Comparison of ENCODE assay signal across 8 mouse cellular contexts in the genomic region with DNA sequence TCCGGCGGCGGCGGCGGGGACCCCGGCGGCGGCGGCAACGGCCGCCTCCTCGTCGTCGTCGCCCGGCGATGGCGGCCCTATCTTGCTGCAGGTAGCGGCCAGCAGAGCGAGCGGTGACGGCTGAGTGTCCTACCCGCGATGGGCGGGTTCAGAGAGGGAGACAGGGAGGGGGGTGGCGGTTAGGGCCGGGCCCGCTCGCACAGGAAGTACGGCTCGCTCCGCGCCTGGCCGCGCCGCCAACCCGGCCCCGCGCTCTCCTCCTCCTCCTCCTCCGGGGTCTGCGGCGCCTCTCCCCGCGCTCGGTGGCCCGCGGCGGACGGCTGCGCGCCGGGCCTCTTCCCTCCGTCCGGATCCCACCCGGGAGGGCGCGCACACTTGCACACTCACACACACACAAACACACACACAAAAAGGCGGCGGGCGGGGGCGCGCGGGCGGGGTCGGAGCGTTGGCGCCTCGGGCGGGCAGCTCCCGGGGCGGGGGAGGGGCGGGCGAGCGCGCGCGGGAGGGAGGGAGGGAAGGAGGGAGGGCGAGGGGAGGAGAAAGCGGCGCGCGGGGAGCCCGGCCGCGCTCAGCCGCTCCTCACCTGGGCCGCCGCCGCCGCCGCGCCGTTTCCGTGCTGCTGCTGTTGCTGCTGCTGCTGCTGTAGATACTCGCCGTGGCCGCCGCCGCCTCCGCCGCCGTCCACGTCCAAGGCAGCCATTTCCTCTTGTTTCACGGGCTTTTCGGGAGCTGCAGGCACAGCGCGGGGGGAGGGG. TPM values are rescaled to one million over a fixed set of nuclear protein-coding genes. Genes with fewer than 3 reads are reported as not detected.
A peak's percentile ranks its signal among the peaks of the same experiment; 100 is the strongest.
DNase-seq lines count a peak whose midpoint lies in the region; ATAC-seq lines count a peak whose summit lies in the region.

No protein-coding gene starts in this region.

- no peaks in the 10 kb centered on the region for H3K27me3 ChIP-seq in intestine, embryonic 15.5 days (replicated peaks)
- no peaks in the 10 kb centered on the region for H3K27me3 ChIP-seq in midbrain, embryonic 10.5 days (ENCODE audit: low read depth, poor library complexity, severe bottlenecking)

- H3K4me3 ChIP-seq in intestine, embryonic 15.5 days (replicated peaks): peak overlapping the region; percentile 100
- H3K4me3 ChIP-seq in midbrain, embryonic 10.5 days: peak overlapping the region; percentile 87

- peak; percentile 88 for ATAC-seq in intestine, embryonic 15.5 days

- H3K36me3 ChIP-seq in intestine, embryonic 15.5 days: no peaks in the 10 kb centered on the region
- peaks cover 9% of the 10 kb centered on the region for H3K36me3 ChIP-seq in midbrain, embryonic 10.5 days

- peak overlapping the region; percentile 99 for H3K9ac ChIP-seq in intestine, embryonic 15.5 days

- intact Hi-C loops in left cerebral cortex, postnatal 25 days (cut with DNase I): loop anchor here (2.0 to 5.0 kb wide), 2 partner anchors 298 to 462 kb away; no protein-coding TSS in a partner anchor

- H3K4me2 ChIP-seq in intestine, embryonic 15.5 days (replicated peaks): peak overlapping the region; percentile 58

- 0% methylated on average over 66 of the region's 107 CpGs for WGBS in intestine, embryonic 15.5 days
- under 1% methylated on average over 77 of the region's 107 CpGs for WGBS in midbrain, embryonic 10.5 days

- no peaks in the 10 kb centered on the region for H3K9me3 ChIP-seq in intestine, embryonic 15.5 days
- H3K9me3 ChIP-seq in midbrain, embryonic 10.5 days (replicated peaks): no peaks in the 10 kb centered on the region

- peaks cover 7% of the 10 kb centered on the region; the same call in 1 of the 2 replicates for H3K4me1 ChIP-seq in intestine, embryonic 15.5 days (replicated peaks)
- peaks cover 34% of the 10 kb centered on the region for H3K4me1 ChIP-seq in midbrain, embryonic 10.5 days

- peak overlapping the region; percentile 100 for H3K27ac ChIP-seq in intestine, embryonic 15.5 days
- peak overlapping the region; percentile 100 for H3K27ac ChIP-seq in midbrain, embryonic 10.5 days (replicated peaks)

- DNase-seq in adrenal gland, adult 18-20 months (ENCODE audit: low spot score in 2 of 2): peak; percentile 84 to 85
- DNase-seq in embryo, embryonic 10.5 days (ENCODE audit: low spot score): peak; percentile 89
- DNase-seq in gastrocnemius, postnatal 25 days: peak; percentile 91
- DNase-seq in left cerebral cortex, postnatal 25 days (ENCODE audit: low spot score in 2 of 2): peak; percentile 83 to 85
- DNase-seq in midbrain, embryonic 10.5 days (ENCODE audit: low spot score): peak; percentile 92
- DNase-seq in right cerebral cortex, postnatal 36 days (ENCODE audit: low spot score in 2 of 2): peak; percentile 71 to 73
- peak; percentile 85 to 87 for DNase-seq in urinary bladder, postnatal 4 days (ENCODE audit: low spot score in 2 of 2)

RNA-seq across cellular contexts. Expression of gene Sp3, which starts 1.2 kb away (rescaled TPM):
- total RNA-seq in adrenal gland, adult 18-20 months (2021): 10 to 100 TPM; 48.2 to 57.3 TPM
- 10 to 100 TPM; 19.5 to 20.4 TPM for total RNA-seq in gastrocnemius, postnatal 25 days (2021)
- 41.3 and 48.2 TPM in 2 replicates for polyA plus RNA-seq in intestine, embryonic 15.5 days (2015; fragmentation: Nextera tagmentation; extraction: Ambion mirVana)
- 10 to 100 TPM; 50.2 to 55.8 TPM for total RNA-seq in left cerebral cortex, postnatal 25 days (2021)
- polyA plus RNA-seq in midbrain, embryonic 10.5 days (2016; fragmentation: Nextera tagmentation; extraction: Ambion mirVana): 43.2 and 50.7 TPM in 2 replicates

RNA-seq across cellular contexts. Expression of gene Gm11084, which starts 7.4 kb away (rescaled TPM):
- not detected for total RNA-seq in adrenal gland, adult 18-20 months (2021)
- not detected for total RNA-seq in gastrocnemius, postnatal 25 days (2021)
- not detected in 2 replicates for polyA plus RNA-seq in intestine, embryonic 15.5 days (2015; fragmentation: Nextera tagmentation; extraction: Ambion mirVana)
- not detected for total RNA-seq in left cerebral cortex, postnatal 25 days (2021)
- not detected in 2 replicates for polyA plus RNA-seq in midbrain, embryonic 10.5 days (2016; fragmentation: Nextera tagmentation; extraction: Ambion mirVana)

Comparison
In these comparisons a context has a peak if more than half of its experiments do, and no peak if none do; other contexts are left out.
1. Peak in every context shown above with its lines: DNase-seq, ATAC-seq, H3K4me3 ChIP-seq and H3K27ac ChIP-seq.